Mouse (Mus musculus) midbrain, embryonic 16.5 days (tissue): Measurements from ENCODE around the gene Ikzf1. TPM values are rescaled to one million over a fixed set of nuclear protein-coding genes. Genes with fewer than 3 reads are reported as not detected.

Experiments
- ATAC-seq: fragments of 200-750 bp; cut with Nextera tagmentation; 2 replicates; pipeline ENCODE4 v1.8.0; 2017; ENCODE audit warnings: moderate TSS enrichment
- H3K27ac ChIP-seq: fragments of 300-500 bp; sonication (generic); 2 replicates; pipeline ENCODE4 v1.5.1; 2014; ENCODE audit warnings: mild to moderate bottlenecking, low read length, mixed read lengths
- H3K27me3 ChIP-seq: fragments of 300-500 bp; sonication (generic); 2 replicates; pipeline ENCODE4 v1.6.1; 2014; ENCODE audit warnings: low read depth, low read length, mixed read lengths; ENCODE audit not compliant: control insufficient read depth, insufficient read depth
- H3K36me3 ChIP-seq: fragments of 300-500 bp; sonication (generic); 2 replicates; pipeline ENCODE4 v1.6.1; 2014; ENCODE audit warnings: mild to moderate bottlenecking, low read length, moderate library complexity, mixed read lengths; ENCODE audit not compliant: control insufficient read depth, insufficient read depth
- H3K4me1 ChIP-seq: fragments of 300-500 bp; sonication (generic); 2 replicates; pipeline ENCODE4 v1.6.1; 2014; ENCODE audit warnings: mild to moderate bottlenecking, low read length, mixed read lengths; ENCODE audit not compliant: control insufficient read depth, insufficient read depth
- H3K4me2 ChIP-seq: fragments of 300-500 bp; sonication (generic); 2 replicates; pipeline ENCODE4 v1.6.1; 2014; ENCODE audit warnings: mild to moderate bottlenecking, low read length, mixed read lengths
- H3K4me3 ChIP-seq: fragments of 300-500 bp; sonication (generic); 2 replicates; pipeline ENCODE4 v1.5.1; 2014; ENCODE audit warnings: low read depth, mild to moderate bottlenecking, low read length, moderate library complexity, mixed read lengths
- H3K9ac ChIP-seq: fragments of 300-500 bp; sonication (generic); 2 replicates; pipeline ENCODE4 v1.6.1; 2014; ENCODE audit warnings: low read depth, low read length, mixed read lengths
- H3K9me3 ChIP-seq: fragments of 300-500 bp; sonication (generic); replicated peaks from 2 replicates; pipeline ENCODE4 v1.6.1; 2014; ENCODE audit warnings: mild to moderate bottlenecking, low read length, mixed read lengths; ENCODE audit not compliant: control insufficient read depth, poor library complexity, severe bottlenecking
- WGBS: fragments of 180-500 bp; shearing (Covaris S2); extraction: QIAGEN DNeasy Blood & Tissue Kit; methylation state at CpG from one replicate; pipeline ENCODE4 v1.1.7; 2014; 5-methylcytosine and 5-hydroxymethylcytosine counted together
- polyA plus RNA-seq: library from polyadenylated mRNA; unstranded; fragments of >200 nt; fragmentation: Nextera tagmentation; extraction: Ambion mirVana; gene quantifications from 2 replicates; pipeline ENCODE4 v1.2.1, GENCODE M21; 2015

The Ikzf1 gene
- polyA plus RNA-seq, 1 experiment from 2014 or later, result 1.4 TPM

- 71% methylated on average over 4 of the region's 4 CpGs for WGBS
- H3K4me3 ChIP-seq, result no peak overlapping the region
- H3K9me3 ChIP-seq, result no peaks in the 10 kb centered on the region
- H3K4me1 ChIP-seq, result no peaks in the 10 kb centered on the region
- H3K27me3 ChIP-seq, result no peaks in the 10 kb centered on the region
- no peak overlapping the region for H3K9ac ChIP-seq
- no peak for ATAC-seq
- no peaks in the 10 kb centered on the region for H3K36me3 ChIP-seq
- H3K27ac ChIP-seq, result no peak overlapping the region
- no peak overlapping the region for H3K4me2 ChIP-seq
Measured at GRCm38 (mm10) chr11:11672974-11673373, 11.8 kb upstream of the Ikzf1 start.

- Histone ChIP-seq H3K27me3 (no peaks in the 10 kb centered on the region), H3K36me3 (no peaks in the 10 kb centered on the region), H3K9ac (no peak overlapping the region), H3K4me2 (no peak overlapping the region), H3K4me3 (no peak overlapping the region), H3K4me1 (no peaks in the 10 kb centered on the region), H3K9me3 (no peaks in the 10 kb centered on the region), H3K27ac (no peak overlapping the region)
- ATAC-seq, result no peak
Measured at GRCm38 (mm10) chr11:11675063-11675462, 9.7 kb upstream of the Ikzf1 start.

- H3K4me3 ChIP-seq, result no peak overlapping the region
- 87% methylated on average over 9 of the region's 9 CpGs for WGBS
- ATAC-seq, result no peak
Measured at GRCm38 (mm10) chr11:11676068-11676741, 8.6 kb upstream of the Ikzf1 start.

GRCm38 (mm10) chr11:11677165-11677564 lies 7.6 kb upstream of the Ikzf1 start:
- Histone ChIP-seq H3K36me3 (no peaks in the 10 kb centered on the region), H3K4me2 (no peak overlapping the region), H3K4me1 (no peaks in the 10 kb centered on the region), H3K9me3 (no peaks in the 10 kb centered on the region), H3K27me3 (no peaks in the 10 kb centered on the region), H3K9ac (no peak overlapping the region), H3K4me3 (no peak overlapping the region), H3K27ac (no peak overlapping the region)
- 71% methylated on average over 7 of the region's 7 CpGs for WGBS
- peak; percentile 68; the same call in 1 of the 2 replicates for ATAC-seq

More at GRCm38 (mm10) chr11:11676068-11676741, 8.6 kb upstream of the Ikzf1 start:
- Histone ChIP-seq H3K4me2 (no peak overlapping the region), H3K27me3 (no peaks in the 10 kb centered on the region), H3K9me3 (no peaks in the 10 kb centered on the region), H3K36me3 (no peaks in the 10 kb centered on the region), H3K27ac (no peak overlapping the region), H3K4me1 (no peaks in the 10 kb centered on the region), H3K9ac (no peak overlapping the region)

- H3K27ac ChIP-seq, result no peak overlapping the region
- no peak for ATAC-seq
- H3K4me2 ChIP-seq, result no peak overlapping the region
- H3K9ac ChIP-seq, result no peak overlapping the region
- H3K27me3 ChIP-seq, result peaks cover 4% of the 10 kb centered on the region
- H3K9me3 ChIP-seq, result no peaks in the 10 kb centered on the region
- WGBS, result 78% methylated on average over 6 of the region's 6 CpGs
- H3K36me3 ChIP-seq, result no peaks in the 10 kb centered on the region
- no peaks in the 10 kb centered on the region for H3K4me1 ChIP-seq
- no peak overlapping the region for H3K4me3 ChIP-seq
Measured at GRCm38 (mm10) chr11:11678972-11679371, 5.8 kb upstream of the Ikzf1 start.

GRCm38 (mm10) chr11:11684056-11684929 lies 510 bp upstream of the Ikzf1 start:
- Histone ChIP-seq H3K27me3 (peaks cover 35% of the 10 kb centered on the region), H3K4me1 (peaks cover 12% of the 10 kb centered on the region), H3K4me2 (peak overlapping the region; percentile 67), H3K27ac (no peak overlapping the region), H3K4me3 (no peak overlapping the region), H3K9me3 (no peaks in the 10 kb centered on the region), H3K9ac (no peak overlapping the region), H3K36me3 (no peaks in the 10 kb centered on the region)
- WGBS, result 66% methylated on average over 9 of the region's 9 CpGs
- no peak for ATAC-seq

- H3K9ac ChIP-seq, result peak overlapping the region; percentile 5
- no peaks in the 10 kb centered on the region for H3K36me3 ChIP-seq
- peaks cover 35% of the 10 kb centered on the region for H3K27me3 ChIP-seq
- no peaks in the 10 kb centered on the region for H3K9me3 ChIP-seq
- H3K4me1 ChIP-seq, result peaks cover 12% of the 10 kb centered on the region
- peak overlapping the region; percentile 67 for H3K4me2 ChIP-seq
- peak overlapping the region; percentile 66 for H3K4me3 ChIP-seq
- no peak overlapping the region for H3K27ac ChIP-seq
- under 1% methylated on average over 58 of the region's 66 CpGs for WGBS
- peak; percentile 71 for ATAC-seq
Measured at GRCm38 (mm10) chr11:11685853-11686395, 1.1 kb downstream of the Ikzf1 start.

- H3K27ac ChIP-seq, result no peak overlapping the region
- no peaks in the 10 kb centered on the region for H3K36me3 ChIP-seq
- peak overlapping the region; percentile 67 for H3K4me2 ChIP-seq
- no peaks in the 10 kb centered on the region for H3K9me3 ChIP-seq
- H3K9ac ChIP-seq, result no peak overlapping the region
- H3K4me3 ChIP-seq, result peak overlapping the region; percentile 66
- peaks cover 35% of the 10 kb centered on the region for H3K27me3 ChIP-seq
- no peak for ATAC-seq
- 12% methylated on average over 16 of the region's 16 CpGs for WGBS
- H3K4me1 ChIP-seq, result peaks cover 12% of the 10 kb centered on the region
Measured at GRCm38 (mm10) chr11:11686569-11687051, 1.8 kb downstream of the Ikzf1 start.
